Mouse (Mus musculus): ENCODE measurements at regions not wholly inside any gene's neighbourhood (a gene's known extent, or its start where the extent isn't known, plus 50 kb on each side); places are given as distances from the start of the nearest gene placed in this dataset.

GRCm38 (mm10) chr12:36991135-36991534 is 117.2 kb upstream of the Meox2 start:
- no peak for TF ChIP-seq POLR2A (IDR thresholded peaks at IDR 0.05; ENCODE audit: low read depth, low read length)
- no peak for TF ChIP-seq CTCF (IDR thresholded peaks at IDR 0.05; ENCODE audit: extremely low read depth, insufficient read depth, insufficient read length, insufficient replicate concordance)

Measured in spleen, adult 2 months (tissue).